Mouse (Mus musculus) adrenal gland, adult 2 months (tissue): Measurements from ENCODE around the gene Frzb. TPM values are rescaled to one million over a fixed set of nuclear protein-coding genes. Genes with fewer than 3 reads are reported as not detected.

ENCODE experiments used
- DNase-seq: peaks from one replicate; pipeline ENCODE4 v3.0.0; 2021
- polyA plus RNA-seq: library from polyadenylated mRNA; depleted of rRNA; stranded (reverse); fragments of >200 nt; gene quantifications from 2 replicates; pipeline ENCODE4 v1.2.3, GENCODE M21; 2012; rRNA removed
- total RNA-seq, 2 experiments: library from RNA; stranded (reverse); gene quantifications; 2 replicates each; pipeline ENCODE4 v1.2.3; 2021

Gene Frzb
- total and polyA plus RNA-seq, 3 experiments: 5.5 to 437 (median 245) TPM

DNA sequence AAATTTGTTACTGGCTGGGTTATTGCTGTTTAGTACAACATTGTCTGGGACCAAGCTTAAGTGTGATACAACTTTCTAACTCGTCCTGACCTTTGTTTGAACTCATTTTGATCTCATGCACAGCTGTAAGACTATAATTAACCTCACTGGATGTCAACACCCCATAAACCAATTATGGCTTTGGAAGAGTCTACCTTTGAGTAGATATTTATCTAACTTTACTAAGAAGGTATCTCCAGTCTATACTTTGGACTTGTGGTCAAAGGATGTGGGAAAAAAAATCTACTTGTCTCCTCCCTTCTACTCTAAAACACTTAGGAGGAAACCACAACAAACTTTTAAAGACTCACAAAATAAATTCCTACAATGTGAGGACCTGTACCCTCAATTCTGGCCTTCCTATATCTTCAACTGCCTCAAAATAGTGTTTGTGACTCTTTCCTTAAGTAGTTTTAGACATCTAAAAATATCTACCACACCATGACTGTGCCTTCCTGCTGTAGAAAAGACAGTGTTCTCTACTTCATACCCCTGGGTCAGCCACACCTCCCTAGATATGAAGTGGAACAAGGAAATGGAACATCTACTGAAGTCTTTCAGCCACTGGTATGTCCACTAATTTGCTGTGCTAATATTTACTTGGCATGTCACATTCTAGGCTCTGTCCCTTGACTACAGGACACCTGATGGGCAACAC, 16.9 kb downstream of the Frzb start:
- no peak for DNase-seq

DNA sequence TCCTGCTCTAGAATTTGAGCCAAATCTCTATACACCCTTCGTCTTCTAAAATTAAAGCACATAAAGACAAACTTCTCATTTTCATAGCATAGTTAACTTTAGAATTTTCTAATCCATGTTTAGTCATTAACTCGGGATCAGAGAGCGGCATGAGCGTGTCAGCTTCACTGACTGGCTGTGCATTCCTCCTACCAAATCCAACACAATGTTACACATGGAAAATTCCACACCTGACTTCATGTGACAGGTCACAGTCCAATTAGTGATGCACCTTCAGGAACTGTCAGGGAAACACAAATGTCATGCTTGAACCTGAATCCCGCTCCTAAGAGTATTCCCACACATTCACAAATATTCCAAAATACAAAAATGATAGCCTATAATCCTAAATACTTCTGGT, 24.3 kb downstream of the Frzb start:
- DNase-seq: no peak

DNA sequence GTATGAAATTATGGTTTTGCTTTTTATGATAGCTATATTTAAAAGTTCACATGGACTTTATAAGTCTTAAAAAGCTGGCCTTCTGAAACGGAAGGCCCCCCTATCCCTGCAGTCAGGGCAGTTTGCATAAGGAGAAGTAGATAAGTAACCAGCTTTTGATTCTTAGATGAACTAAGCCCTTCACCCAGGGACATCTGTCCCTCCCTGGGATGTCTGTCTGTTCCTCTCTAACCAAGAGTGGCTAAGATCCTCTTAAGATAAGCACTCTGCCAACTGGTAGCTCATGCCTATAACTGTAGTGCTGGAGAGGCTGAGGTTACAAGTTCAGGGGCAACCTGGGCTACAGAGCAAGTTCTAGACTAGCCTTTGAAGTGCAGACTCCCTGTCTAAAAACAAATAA, 25.4 kb downstream of the Frzb start:
- no peak for DNase-seq

DNA sequence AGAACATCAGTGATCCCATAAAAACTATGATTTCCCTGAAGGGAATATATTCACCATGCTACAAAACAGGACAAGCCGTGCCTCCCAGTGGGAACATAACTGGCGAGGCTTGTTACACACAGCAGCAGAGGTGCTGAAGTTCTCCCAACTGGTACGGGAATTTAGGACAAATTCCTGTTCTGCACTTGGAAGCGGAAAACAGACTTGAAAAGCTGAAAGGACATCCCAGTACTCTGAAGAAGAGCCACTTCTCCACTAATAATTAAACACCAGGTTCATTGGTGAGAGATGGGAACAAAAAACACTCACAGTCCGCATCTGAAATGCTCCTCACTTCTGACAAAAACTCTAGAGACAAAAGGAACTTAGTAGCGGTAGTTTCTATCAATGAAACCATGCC, 31.1 kb downstream of the Frzb start:
- no peak for DNase-seq

DNA sequence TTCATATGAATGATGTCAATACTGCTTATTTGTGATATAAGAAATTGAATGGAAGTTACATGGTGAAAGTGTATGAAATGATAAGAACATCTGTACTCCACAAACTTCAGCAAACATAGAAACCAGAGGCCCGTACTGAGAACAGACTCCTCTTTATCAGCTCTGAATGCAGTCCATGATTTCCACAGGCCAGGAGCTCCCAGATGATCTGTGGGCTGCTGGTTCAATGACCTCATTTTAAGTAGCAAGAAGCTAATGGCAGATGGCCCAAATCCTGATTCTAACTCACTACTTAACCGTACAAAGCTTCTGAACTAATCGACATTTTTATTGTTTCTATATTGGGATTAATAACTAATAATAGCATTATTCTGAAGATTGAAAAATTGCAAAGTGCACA, 33.0 kb downstream of the Frzb start:
- DNase-seq: no peak

DNA sequence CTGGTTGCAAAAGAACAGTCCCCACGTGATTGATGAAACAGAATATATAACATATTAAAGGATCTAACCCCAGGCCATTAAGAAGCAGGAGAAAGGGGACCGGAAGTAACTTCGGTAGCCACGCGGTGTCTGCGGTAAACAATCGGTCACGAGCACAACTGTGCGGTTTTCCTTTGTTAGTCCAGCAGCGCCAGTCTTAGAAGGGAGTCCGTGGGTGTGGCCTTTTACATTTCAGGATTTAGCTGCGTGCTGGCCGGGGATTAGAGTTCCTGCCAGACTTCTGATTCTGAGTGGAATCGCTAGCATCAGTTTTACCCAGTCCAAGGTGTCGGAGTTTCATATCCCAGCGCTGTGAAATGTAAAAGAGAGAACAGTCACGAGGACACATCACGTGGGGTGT, 34.3 kb downstream of the Frzb start:
- DNase-seq: no peak

DNA sequence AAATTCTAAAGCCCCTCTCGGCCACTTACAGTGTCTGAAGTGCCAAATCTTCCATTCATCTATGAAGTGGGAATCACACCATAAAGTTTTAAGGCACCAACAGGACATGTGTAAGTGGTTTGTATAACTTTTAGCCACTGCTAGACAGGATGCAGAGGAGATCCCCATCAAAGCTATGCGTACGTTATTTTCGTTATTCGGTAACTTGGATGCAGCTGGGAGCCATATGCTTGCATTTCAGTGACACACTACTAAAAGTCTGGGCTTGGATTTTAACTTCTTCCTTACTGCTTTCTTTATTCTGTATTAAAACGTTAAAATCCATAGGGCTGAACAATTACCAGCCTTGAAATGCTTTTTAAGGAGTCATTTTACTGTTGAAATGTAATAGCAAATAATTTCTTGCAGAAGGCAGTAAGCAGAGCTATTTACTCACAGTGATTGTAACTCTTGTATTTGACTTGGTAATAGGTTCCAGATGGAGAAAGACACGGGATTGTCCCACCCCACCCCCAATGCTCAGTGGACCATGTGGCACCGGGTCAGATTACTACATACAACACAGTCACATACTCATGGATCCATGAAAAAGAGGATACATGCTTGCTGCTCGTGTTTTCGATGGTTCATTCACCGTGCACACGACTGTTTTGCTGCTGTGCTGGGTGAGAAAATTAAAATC, 37.4 kb downstream of the Frzb start:
- DNase-seq: no peak

DNA sequence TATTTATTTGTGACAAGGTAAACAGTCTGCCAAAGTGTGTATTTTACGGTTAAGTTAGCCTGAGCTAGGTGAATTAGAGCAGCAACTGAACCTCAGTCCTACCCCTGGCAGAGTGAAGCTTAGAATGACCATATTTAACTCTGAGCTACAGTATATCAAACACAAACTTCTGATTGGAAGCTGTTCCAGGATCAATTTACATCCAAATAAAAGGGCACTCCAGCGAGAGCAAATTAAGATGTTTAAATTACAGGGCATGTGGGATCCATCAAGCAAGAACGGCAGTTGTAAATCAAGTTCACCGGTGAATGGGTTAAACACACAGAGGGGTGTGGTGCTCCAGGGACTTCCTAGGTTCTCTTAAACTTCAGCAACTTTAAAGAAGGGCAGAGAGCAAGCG, 42.7 kb downstream of the Frzb start:
- no peak for DNase-seq

DNA sequence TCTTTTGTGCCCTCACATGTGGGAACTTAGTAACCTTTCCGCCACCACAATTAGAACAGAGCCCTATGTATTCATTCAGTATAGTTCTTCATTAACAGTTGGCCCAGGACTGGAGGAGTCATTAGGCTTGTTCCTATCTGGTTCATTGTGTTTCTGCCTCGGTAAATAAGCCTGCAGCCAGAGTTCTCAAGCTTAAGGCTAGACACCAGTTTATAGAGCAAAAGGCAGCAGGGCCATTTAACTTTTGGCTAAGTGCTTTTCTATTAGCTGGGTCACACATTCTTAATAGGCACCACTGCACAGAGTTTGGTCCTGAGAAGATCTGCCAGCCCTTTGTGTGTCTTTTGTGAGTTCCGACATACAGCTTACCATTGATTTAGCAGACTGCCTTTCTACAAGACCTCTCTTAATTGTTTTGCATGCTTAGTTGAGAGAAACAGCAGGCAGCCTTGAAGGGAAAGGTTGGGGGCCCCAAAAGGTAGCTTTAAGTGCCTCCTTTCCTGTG, 48.8 kb downstream of the Frzb start:
- no peak for DNase-seq

DNA sequence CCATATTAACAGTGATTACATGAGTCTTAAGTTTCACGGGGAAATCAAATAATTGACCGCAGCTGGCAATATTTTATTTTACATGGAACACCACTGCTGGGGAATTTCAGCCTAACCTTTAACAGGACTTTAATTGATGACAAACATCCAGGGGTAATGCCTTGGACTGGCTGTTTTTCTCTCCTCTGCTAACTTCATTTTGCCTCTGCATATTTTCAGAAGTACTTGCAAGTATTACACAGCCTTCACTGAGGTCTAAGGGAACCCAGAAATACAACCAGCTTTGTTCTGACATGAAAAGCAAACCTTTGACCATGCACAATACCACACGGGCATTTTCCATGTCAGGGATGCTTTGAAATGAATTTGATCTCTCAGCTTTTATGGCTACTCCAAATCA, 50.6 kb downstream of the Frzb start:
- no peak for DNase-seq

DNA sequence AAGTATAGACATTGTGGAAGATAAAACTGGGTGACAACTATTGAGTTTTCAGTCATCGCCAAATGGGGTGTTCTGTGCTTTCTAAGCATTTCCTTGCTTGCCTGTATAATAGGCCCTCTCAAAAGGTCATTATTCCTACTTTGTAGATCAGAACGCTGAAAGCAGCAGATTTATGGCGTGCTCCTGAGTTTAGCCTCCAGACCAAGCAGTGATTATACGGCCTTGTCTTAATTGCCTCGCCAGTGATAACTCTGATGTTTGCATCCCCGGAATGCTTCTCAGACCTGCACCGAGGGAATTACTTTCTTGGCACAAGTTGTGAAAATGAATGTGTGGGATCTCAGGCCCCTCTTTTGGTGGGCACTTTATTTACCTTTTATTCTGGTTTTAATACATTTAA, 51.4 kb downstream of the Frzb start:
- peak; percentile 11 for DNase-seq

DNA sequence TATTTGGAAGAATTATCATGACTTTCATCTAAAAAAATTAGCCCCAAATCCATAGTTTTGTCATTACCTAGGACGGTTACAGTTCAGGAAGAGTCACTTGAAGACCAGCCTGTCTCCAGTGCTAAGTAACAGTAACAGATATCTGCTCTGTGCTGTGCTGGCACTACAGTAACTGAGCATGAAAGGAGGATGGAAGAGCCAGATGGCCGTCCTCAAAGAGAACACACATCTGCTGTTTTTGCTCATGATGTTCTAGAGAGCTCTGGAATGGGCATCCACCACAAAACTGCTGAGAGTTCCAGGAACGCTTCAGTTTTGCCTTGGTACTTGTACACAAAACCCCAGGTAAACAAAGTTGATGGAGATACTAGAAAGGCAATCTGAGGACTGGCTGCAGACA, 59.1 kb downstream of the Frzb start:
- no peak for DNase-seq

DNA sequence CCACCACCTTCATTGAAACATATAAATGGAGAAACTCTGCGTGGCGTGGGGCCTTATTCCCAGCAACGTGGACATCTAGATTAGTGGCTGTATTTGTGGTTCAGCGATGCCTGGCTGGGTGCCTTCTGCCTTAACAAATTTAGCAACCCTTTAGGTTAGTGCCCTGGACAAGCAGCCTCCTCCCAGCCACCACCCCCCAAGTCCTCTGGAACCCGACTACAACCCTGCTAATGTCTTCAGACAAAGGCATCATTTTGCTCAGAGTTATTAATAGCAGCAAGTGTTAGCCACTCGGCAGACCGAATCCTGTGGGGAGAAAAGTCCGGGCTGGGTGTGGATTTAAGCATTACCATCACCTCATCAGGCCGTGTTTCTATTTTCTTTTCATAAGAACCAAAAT, 59.8 kb downstream of the Frzb start:
- DNase-seq: no peak

DNA sequence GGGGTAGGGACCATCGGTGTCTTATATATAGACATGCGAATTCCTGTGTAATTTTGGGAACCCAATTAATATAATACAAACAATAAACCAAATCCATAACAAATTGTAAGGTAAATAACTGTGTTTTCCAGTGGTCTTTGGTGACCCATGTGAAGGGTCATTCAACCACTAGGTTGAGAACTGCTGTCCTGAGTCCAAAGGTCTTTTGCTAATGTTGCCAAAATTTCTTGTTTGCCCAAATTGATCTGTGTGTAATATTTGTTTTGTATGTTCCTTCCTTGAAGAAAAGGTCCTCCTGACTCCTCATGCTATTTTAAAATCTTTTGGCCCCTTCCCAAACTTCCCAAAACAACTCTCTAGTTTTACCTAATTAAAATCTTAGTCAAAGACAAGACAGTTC, 61.2 kb downstream of the Frzb start:
- no peak for DNase-seq

DNA sequence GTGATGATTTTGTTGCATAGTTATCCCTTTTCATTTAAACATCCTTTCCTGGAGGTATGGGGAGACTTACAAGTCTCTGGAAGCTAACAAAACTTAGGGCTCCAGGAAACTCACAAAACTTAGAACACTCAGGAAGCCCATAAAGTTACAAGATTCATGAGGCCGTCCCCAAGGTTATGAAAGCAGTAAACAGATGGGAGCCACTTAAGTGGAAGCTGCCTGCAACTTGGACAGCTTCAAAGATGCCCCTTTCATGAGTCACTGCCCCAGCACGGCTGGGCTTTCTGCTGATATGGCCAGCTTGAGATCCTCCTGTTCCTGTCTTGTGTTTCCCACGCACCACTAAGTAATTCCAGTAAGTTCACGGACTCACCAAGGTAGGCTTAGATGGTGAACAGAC, 63.0 kb downstream of the Frzb start:
- DNase-seq: peak; percentile 54

DNA sequence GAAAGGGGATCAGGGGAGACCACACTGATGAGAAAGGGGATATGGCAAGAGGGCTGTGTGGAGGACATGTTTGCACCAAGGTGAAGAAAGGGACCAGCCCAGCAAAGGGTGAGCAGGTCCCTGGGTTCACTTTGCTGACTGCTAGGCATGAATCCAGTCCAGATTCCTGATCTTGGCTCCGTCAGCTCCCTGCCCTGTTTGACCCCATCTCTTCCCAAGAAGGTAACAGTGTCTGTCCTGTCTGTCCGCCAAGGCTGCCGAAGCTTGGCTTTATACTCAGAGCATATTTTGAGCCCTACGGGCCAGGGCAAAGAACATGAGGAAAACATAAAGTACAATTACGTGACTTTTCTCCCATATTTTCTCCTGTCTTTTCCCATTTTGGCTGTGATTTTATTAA, 67.6 kb downstream of the Frzb start:
- no peak for DNase-seq

DNA sequence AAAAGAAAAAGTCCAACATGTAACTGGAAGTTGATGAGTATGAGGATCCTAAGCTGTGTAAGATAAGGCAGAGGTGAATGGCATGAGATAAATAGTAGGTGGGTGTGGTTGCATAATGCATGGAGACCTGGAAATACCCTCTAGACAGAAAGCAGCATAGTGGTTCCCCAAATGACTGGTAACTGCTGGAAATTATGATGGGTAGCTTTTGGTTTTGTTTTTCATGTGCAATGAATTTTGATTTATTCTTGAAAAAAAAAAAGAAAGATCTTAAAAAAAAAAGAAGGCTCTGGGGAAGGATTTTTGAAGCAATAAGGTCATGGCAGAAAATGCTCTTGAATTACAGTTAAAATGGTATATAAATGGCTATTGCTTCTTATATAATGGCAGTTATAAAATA, 72.5 kb downstream of the Frzb start:
- DNase-seq: no peak

DNA sequence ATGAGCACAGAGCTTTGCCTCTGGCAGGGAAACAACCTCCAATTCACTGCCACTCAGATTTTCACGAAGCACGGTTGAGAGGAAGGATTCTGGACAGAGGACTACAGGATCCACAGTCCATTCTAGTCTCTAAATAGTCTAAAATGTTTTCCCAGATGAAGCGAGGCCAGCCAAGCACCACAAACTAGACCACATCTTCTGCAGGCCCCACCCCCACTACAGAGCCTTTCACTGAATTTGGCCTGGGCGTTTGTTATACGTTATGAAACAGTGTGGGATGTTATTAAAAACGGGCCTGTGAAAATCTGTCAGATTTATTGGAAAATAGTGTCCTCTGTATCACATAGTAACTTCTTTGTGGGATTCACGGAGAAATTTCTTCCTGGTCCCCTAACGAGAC, 76.0 kb downstream of the Frzb start:
- no peak for DNase-seq

Other genes starting within 250 kb of the Frzb start
- gene Prdx6b, start 155.2 kb downstream of the Frzb start, total RNA-seq: not detected
- not detected in 2 replicates for gene Prdx6b, start 155.2 kb downstream of the Frzb start, polyA plus RNA-seq
- gene Dnajc10, start 132.2 kb downstream of the Frzb start, total RNA-seq: 10 to 100 TPM; 40.0 to 57.3 TPM
- gene Dnajc10, start 132.2 kb downstream of the Frzb start, polyA plus RNA-seq: 34.4 and 40.2 TPM in 2 replicates
- 100 to 1,000 TPM; 133 to 162 TPM for gene Nckap1, start 133.8 kb upstream of the Frzb start, total RNA-seq
- gene Nckap1, start 133.8 kb upstream of the Frzb start, polyA plus RNA-seq: 13.5 and 18.4 TPM in 2 replicates
- gene Dusp19, start 169.4 kb upstream of the Frzb start, total RNA-seq: 10 to 100 TPM; 16.0 to 19.3 TPM
- gene Dusp19, start 169.4 kb upstream of the Frzb start, polyA plus RNA-seq: 2.5 and 3.4 TPM in 2 replicates
- 10 to 100 TPM; 20.3 to 29.8 TPM for gene Nup35, start 169.6 kb upstream of the Frzb start, total RNA-seq
- 19.2 and 23.2 TPM in 2 replicates for gene Nup35, start 169.6 kb upstream of the Frzb start, polyA plus RNA-seq